9 mouse cellular contexts compared by ENCODE assay signal in the genomic region with DNA sequence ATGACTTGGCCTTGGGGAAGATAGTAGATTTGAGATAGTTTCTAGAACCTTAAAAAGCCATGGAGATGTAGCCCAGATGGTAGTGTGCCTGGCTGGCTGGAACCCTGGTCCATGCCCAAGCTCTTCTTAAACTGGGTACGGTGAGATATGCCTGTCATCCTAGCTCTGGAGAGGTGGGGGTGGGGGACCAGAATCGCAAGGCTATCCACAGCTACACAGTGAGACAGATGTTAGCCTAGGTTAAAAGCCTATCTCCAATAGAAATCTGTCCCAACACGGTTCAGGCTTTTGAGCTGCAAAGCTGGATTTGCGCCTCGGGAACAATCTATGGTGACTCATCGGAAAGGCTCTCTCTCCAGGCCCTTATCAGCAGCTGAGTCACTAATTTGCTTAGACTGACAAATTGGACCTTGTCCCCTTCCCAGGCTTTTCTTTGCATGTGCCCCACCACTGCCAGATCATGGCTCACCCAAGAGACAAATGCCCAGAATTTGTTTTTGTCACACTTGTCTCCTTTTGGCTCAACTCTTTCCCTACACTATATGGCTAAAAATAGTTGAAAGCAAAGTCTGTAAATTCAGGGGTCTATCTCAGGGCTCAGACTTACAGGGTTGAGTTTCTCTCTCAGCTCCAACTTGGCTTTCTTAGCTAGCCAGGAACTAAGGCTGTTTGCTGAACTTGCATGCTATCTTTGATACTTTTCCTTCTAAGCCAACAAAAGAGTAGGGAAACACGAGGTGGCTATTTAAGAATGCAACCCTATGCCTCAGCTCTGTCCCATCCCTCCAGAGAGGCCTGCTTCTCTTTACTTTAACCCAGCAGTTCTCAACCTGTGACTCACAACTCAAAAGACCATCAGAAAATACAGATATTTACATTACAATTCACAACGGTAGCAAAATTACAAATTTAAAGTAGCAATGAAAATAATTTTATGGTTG. TPM values are rescaled to one million over a fixed set of nuclear protein-coding genes. Genes with fewer than 3 reads are reported as not detected.
DNase-seq lines count a peak whose midpoint lies in the region; TF ChIP-seq lines count a peak whose summit lies in the region.
"Had no signal": no experiment of that assay in that cellular context is flagged by ENCODE, and none has a peak within 500 bp of the region (broad histone marks: within the 10 kb centered on the region; RNA-seq: fewer than 3 reads in every experiment).

No protein-coding gene starts in this region.

- no peak overlapping the region for H3K27ac ChIP-seq in hindbrain, embryonic 10.5 days
- H3K27ac ChIP-seq: macrophage had no signal

- peak overlapping the region; percentile 72 for H3K4me2 ChIP-seq in myocyte (ENCODE audit: low read depth)

- no peaks in the 10 kb centered on the region for H3K36me3 ChIP-seq in myocyte (ENCODE audit: control insufficient read depth, insufficient read depth)
- no peaks in the 10 kb centered on the region for H3K36me3 ChIP-seq in hindbrain, embryonic 10.5 days

- H3K4me1 ChIP-seq in hindbrain, embryonic 10.5 days (replicated peaks), result 0 out of 2 replicates have a peak, but pooled peaks cover 2% of the 10 kb centered on the region

- H3ac ChIP-seq in myocyte (ENCODE audit: control insufficient read depth, insufficient read length), result no peak overlapping the region

- H3K4me3 ChIP-seq in myocyte, result no peak overlapping the region
- no peak overlapping the region for H3K4me3 ChIP-seq in hindbrain, embryonic 10.5 days

- WGBS in hindbrain, embryonic 10.5 days, result 85% methylated on average over 8 of the region's 8 CpGs

- peak; percentile 32 for DNase-seq in gastrocnemius, postnatal 25 days
- DNase-seq in gastrocnemius, postnatal 4 days (ENCODE audit: low spot score in 2 of 2), result no peak
- peak; percentile 52 for DNase-seq in adrenal gland, postnatal 25 days
- DNase-seq in heart, postnatal 4 days, result peak; percentile 57
- no peak for DNase-seq in kidney, postnatal 4 days
- no peak for DNase-seq in hindbrain, embryonic 10.5 days (ENCODE audit: low spot score)
- no peak for DNase-seq in spleen, postnatal 10 days (ENCODE audit: low spot score in 2 of 2)

- no peaks in the 10 kb centered on the region for H3K27me3 ChIP-seq in myocyte (ENCODE audit: control insufficient read depth, insufficient read depth, insufficient read length)
- H3K27me3 ChIP-seq in hindbrain, embryonic 10.5 days (ENCODE audit: insufficient read depth, poor library complexity, severe bottlenecking), result no peaks in the 10 kb centered on the region

- no peak for TF ChIP-seq POLR2A in myocyte (IDR thresholded peaks at IDR 0.05; ENCODE audit: insufficient read length, low read depth)

- peaks cover 9% of the 10 kb centered on the region; the same call in 1 of the 2 replicates for H3K9me3 ChIP-seq in hindbrain, embryonic 10.5 days

- no peaks in the 10 kb centered on the region for H3K79me2 ChIP-seq in myocyte (ENCODE audit: control insufficient read depth, insufficient read depth)

TF ChIP-seq in myocyte, 11 proteins besides CTCF, POLR2A, EP300 and RAD21:
- no peak for TF ChIP-seq CEBPB (IDR thresholded peaks at IDR 0.05; ENCODE audit: insufficient read depth, poor library complexity, severe bottlenecking)
- TF ChIP-seq MYOD1 (IDR thresholded peaks at IDR 0.05; ENCODE audit: control insufficient read depth in 1 of 3, insufficient read length in 2 of 3, low read depth in 2 of 3), result peak in 1 of 3 experiments; percentile 10

RNA-seq across cellular contexts. Expression of gene E2f6, which starts 30.3 kb away (rescaled TPM):
- total RNA-seq in gastrocnemius, postnatal 25 days (2021), result 100 to 1,000 TPM in 1 of 2 experiments, 10 to 100 TPM in 1; 96.4 to 114 TPM
- 10 to 100 TPM; 53.1 to 57.7 TPM for total RNA-seq in gastrocnemius, postnatal 4 days (2021)
- total RNA-seq in adrenal gland, postnatal 25 days (2021), result 39.1 and 46.5 TPM in 2 replicates
- 10 to 100 TPM; 51.1 to 53.6 TPM for total RNA-seq in heart, postnatal 4 days (2021)
- 16.2 TPM for polyA plus RNA-seq in myocyte (2012; fragmentation: generic; extraction: Trizol)
- 65.4 TPM in 2 replicates for polyA plus RNA-seq in hindbrain, embryonic 10.5 days (2016; fragmentation: Nextera tagmentation; extraction: Ambion mirVana)

RNA-seq across cellular contexts. Expression of gene Greb1, which starts 40.4 kb away (rescaled TPM):
- under 1 TPM; 0.56 to 0.67 TPM for total RNA-seq in gastrocnemius, postnatal 25 days (2021)
- total RNA-seq in gastrocnemius, postnatal 4 days (2021), result under 1 TPM; 0.39 to 0.98 TPM
- total RNA-seq in adrenal gland, postnatal 25 days (2021), result 33.2 and 43.0 TPM in 2 replicates
- under 1 TPM; 0.10 to 0.54 TPM for total RNA-seq in heart, postnatal 4 days (2021)
- 0.44 TPM for polyA plus RNA-seq in myocyte (2012; fragmentation: generic; extraction: Trizol)
- polyA plus RNA-seq in hindbrain, embryonic 10.5 days (2016; fragmentation: Nextera tagmentation; extraction: Ambion mirVana), result 19.0 and 28.1 TPM in 2 replicates

RNA-seq across cellular contexts. Expression of gene Rock2, which starts 53.6 kb away (rescaled TPM):
- total RNA-seq in gastrocnemius, postnatal 25 days (2021), result 10 to 100 TPM; 59.4 to 89.8 TPM
- 100 to 1,000 TPM; 122 to 125 TPM for total RNA-seq in gastrocnemius, postnatal 4 days (2021)
- total RNA-seq in adrenal gland, postnatal 25 days (2021), result 82.9 and 88.5 TPM in 2 replicates
- total RNA-seq in heart, postnatal 4 days (2021), result 10 to 100 TPM; 93.4 to 98.4 TPM
- 14.4 TPM for polyA plus RNA-seq in myocyte (2012; fragmentation: generic; extraction: Trizol)
- 9.0 and 12.0 TPM in 2 replicates for polyA plus RNA-seq in hindbrain, embryonic 10.5 days (2016; fragmentation: Nextera tagmentation; extraction: Ambion mirVana)

Comparison
In these comparisons a context has a peak if more than half of its experiments do, and no peak if none do; other contexts are left out.
1. DNase-seq: peak in gastrocnemius, postnatal 25 days (single experiment), adrenal gland, postnatal 25 days (single experiment) and heart, postnatal 4 days (single experiment); none in gastrocnemius, postnatal 4 days (0 of 2), kidney, postnatal 4 days (0 of 2), hindbrain, embryonic 10.5 days (single experiment) and spleen, postnatal 10 days (0 of 2).
2. RNA of gene Greb1, which starts 40.4 kb away (total RNA-seq): 33.2 to 43.0 TPM in adrenal gland, postnatal 25 days; 0.39 to 0.98 TPM in gastrocnemius, postnatal 4 days, 0.56 to 0.67 TPM in gastrocnemius, postnatal 25 days and 0.10 to 0.54 TPM in heart, postnatal 4 days; every median in the first group is over 10 times any median in the second.